Mouse (Mus musculus): Measurements from ENCODE around the gene Slain2. TPM values are rescaled to one million over a fixed set of nuclear protein-coding genes. Genes with fewer than 3 reads are reported as not detected.

Slain2 gene
- polyA plus RNA-seq, 1 experiment from 2014 or later = 26.7 TPM

DNA sequence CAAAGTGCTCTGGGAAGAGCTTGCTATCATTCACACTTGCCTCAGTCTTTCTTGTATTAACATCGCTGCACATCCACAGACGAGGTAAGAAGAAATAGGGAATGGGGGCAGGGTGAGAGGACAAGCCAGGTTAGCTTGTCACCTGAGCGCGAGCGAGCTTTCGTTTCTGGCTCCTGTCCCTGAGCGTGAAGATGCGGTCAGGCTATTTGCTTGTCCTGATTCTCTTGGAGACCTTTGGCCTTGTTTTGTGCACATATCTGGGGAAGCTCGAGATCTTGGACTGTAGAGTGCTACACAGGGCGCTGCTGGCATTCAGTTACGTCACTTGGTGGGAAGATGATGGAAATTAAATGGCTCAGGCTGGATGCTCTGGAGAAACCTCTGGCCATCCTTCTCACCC, 18.8 kb upstream of the Slain2 start:
- DNase-seq (ENCODE audit: low spot score) (no peak), ATAC-seq (replicated peaks; ENCODE audit: insufficient number of reproducible peaks, low FRiP score, low TSS enrichment, low read depth) (no peak)
- Histone ChIP-seq H3K27me3 (ENCODE audit: control insufficient read depth, insufficient read depth, low read length) (no peaks in the 10 kb centered on the region), H3K27ac (replicated peaks; ENCODE audit: low read depth, low read length) (no peak overlapping the region), H3K9me3 (replicated peaks; ENCODE audit: control insufficient read depth, low read length) (no peaks in the 10 kb centered on the region), H3K9ac (replicated peaks; ENCODE audit: low read length) (no peak overlapping the region), H3K4me1 (ENCODE audit: control insufficient read depth, insufficient read depth, low read length) (no peaks in the 10 kb centered on the region), H3K4me2 (ENCODE audit: low read depth, low read length) (no peak overlapping the region), H3K36me3 (replicated peaks; ENCODE audit: control insufficient read depth, insufficient read depth, low read depth, low read length) (no peaks in the 10 kb centered on the region), H3K4me3 (ENCODE audit: low read depth, low read length) (no peak overlapping the region)
- 94% methylated on average over 11 of the region's 11 CpGs for WGBS

DNA sequence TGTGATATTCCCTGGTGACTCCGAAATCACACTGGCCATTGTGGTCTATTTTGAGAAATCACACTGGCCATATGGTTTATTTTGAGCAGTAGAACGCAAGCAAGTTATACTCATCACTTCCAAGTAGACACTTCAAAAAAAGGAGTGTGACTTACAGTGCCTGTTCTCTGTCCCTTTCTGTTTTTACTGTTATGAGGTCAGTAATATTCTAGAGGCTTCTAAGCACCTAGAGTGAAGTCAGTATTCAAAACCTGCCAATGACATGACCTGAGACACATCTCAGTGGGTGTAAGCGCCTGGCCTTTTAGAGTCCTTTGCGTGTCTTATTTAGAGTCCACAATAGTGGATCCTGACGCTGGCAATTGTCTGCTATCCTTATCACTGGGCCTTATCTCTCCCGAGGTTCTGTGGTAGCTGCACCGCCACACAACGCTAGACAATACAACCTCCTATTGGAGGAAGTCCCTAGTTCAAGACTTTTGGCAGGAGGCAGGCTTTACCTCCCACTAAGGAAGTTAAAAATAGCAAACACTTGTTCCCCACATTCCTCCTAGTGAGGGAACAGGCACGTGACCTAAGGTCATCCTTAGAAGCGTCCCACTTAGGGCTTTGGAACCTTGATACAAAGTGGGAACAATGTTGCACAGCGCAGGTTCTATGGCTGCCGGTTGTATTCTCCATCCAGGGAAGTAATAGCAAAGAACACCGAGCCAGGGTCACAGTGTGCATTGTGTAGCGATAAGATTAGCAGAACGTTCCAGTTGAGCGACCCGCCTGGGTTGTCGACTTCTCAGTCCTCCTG, 17.4 kb upstream of the Slain2 start:
- no peaks in the 10 kb centered on the region for H3K36me3 ChIP-seq (replicated peaks; ENCODE audit: control insufficient read depth, insufficient read depth, low read depth, low read length)
- no peaks in the 10 kb centered on the region for H3K9me3 ChIP-seq (replicated peaks; ENCODE audit: control insufficient read depth, low read length)
- no peak overlapping the region for H3K9ac ChIP-seq (replicated peaks; ENCODE audit: low read length)
- H3K27ac ChIP-seq (replicated peaks; ENCODE audit: low read depth, low read length) = no peak overlapping the region
- no peak overlapping the region for H3K4me3 ChIP-seq (ENCODE audit: low read depth, low read length)
- no peaks in the 10 kb centered on the region for H3K4me1 ChIP-seq (ENCODE audit: control insufficient read depth, insufficient read depth, low read length)
- no peaks in the 10 kb centered on the region for H3K27me3 ChIP-seq (ENCODE audit: control insufficient read depth, insufficient read depth, low read length)
- ATAC-seq (replicated peaks; ENCODE audit: insufficient number of reproducible peaks, low FRiP score, low TSS enrichment, low read depth) (no peak), DNase-seq (ENCODE audit: low spot score) (no peak)
- 75% methylated on average over 18 of the region's 18 CpGs for WGBS
- H3K4me2 ChIP-seq (ENCODE audit: low read depth, low read length) = no peak overlapping the region

- Histone ChIP-seq H3K9me3 (replicated peaks; ENCODE audit: control insufficient read depth, low read length) (no peaks in the 10 kb centered on the region), H3K4me1 (ENCODE audit: control insufficient read depth, insufficient read depth, low read length) (no peaks in the 10 kb centered on the region), H3K4me3 (ENCODE audit: low read depth, low read length) (no peak overlapping the region), H3K9ac (replicated peaks; ENCODE audit: low read length) (no peak overlapping the region), H3K4me2 (ENCODE audit: low read depth, low read length) (no peak overlapping the region), H3K27ac (replicated peaks; ENCODE audit: low read depth, low read length) (no peak overlapping the region), H3K36me3 (replicated peaks; ENCODE audit: control insufficient read depth, insufficient read depth, low read depth, low read length) (no peaks in the 10 kb centered on the region), H3K27me3 (ENCODE audit: control insufficient read depth, insufficient read depth, low read length) (no peaks in the 10 kb centered on the region)
- 48% methylated on average over 6 of the region's 6 CpGs for WGBS
- ATAC-seq (replicated peaks; ENCODE audit: insufficient number of reproducible peaks, low FRiP score, low TSS enrichment, low read depth) (no peak), DNase-seq (ENCODE audit: low spot score) (no peak)
Measured at GRCm38 (mm10) chr5:72897998-72898397, 16.1 kb upstream of the Slain2 start.

DNA sequence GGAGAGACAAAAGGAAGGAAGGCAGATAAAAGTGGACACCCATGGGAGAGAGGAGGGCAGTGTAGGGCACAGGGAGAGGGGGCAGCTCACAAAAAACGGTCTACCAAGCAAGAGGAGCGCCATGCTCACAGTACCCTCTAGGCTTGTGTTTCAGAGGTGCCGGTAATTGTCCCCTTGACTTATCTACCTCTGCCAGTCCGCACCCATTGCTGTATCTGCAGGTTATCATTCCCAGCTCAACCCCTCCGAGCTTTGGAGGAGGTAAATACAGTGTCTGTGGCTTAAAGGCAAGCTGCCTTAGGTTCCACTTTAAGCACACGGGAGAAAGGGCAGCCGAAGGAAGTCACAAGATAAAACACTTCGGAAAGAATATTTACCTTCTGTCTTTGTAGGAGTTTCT, 14.8 kb upstream of the Slain2 start:
- DNase-seq (ENCODE audit: low spot score) = no peak
- H3K27ac ChIP-seq (replicated peaks; ENCODE audit: low read depth, low read length) = no peak overlapping the region
- no peaks in the 10 kb centered on the region for H3K4me1 ChIP-seq (ENCODE audit: control insufficient read depth, insufficient read depth, low read length)
- ATAC-seq (replicated peaks; ENCODE audit: insufficient number of reproducible peaks, low FRiP score, low TSS enrichment, low read depth) = no peak
- H3K36me3 ChIP-seq (replicated peaks; ENCODE audit: control insufficient read depth, insufficient read depth, low read depth, low read length) = no peaks in the 10 kb centered on the region
- WGBS = 90% methylated on average over 8 of the region's 8 CpGs
- no peak overlapping the region for H3K4me2 ChIP-seq (ENCODE audit: low read depth, low read length)
- no peak overlapping the region for H3K9ac ChIP-seq (replicated peaks; ENCODE audit: low read length)
- no peak overlapping the region for H3K4me3 ChIP-seq (ENCODE audit: low read depth, low read length)
- H3K9me3 ChIP-seq (replicated peaks; ENCODE audit: control insufficient read depth, low read length) = no peaks in the 10 kb centered on the region
- no peaks in the 10 kb centered on the region for H3K27me3 ChIP-seq (ENCODE audit: control insufficient read depth, insufficient read depth, low read length)

DNA sequence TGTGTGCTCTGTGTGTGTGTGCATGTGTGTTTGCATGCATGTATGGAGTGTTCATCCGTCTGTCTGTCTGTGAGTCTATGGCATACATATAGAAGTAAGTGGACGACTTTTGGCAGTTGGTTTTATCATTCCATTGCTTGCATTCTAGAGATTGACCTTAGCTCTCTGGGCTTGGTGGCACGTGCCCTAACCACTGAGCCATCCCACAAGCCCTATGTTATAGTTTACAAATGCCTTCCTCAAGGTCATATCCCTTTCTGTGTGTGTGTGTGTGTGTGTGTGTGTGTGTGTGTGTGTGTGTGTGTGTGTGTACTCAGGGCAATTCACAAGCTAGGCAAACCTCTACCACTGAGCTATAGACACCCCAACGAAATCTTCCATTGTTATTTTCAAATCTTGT, 12.2 kb upstream of the Slain2 start:
- Histone ChIP-seq H3K36me3 (replicated peaks; ENCODE audit: control insufficient read depth, insufficient read depth, low read depth, low read length) (no peaks in the 10 kb centered on the region), H3K4me2 (ENCODE audit: low read depth, low read length) (no peak overlapping the region), H3K27ac (replicated peaks; ENCODE audit: low read depth, low read length) (no peak overlapping the region), H3K9me3 (replicated peaks; ENCODE audit: control insufficient read depth, low read length) (no peaks in the 10 kb centered on the region), H3K9ac (replicated peaks; ENCODE audit: low read length) (no peak overlapping the region), H3K4me1 (ENCODE audit: control insufficient read depth, insufficient read depth, low read length) (no peaks in the 10 kb centered on the region), H3K4me3 (ENCODE audit: low read depth, low read length) (no peak overlapping the region), H3K27me3 (ENCODE audit: control insufficient read depth, insufficient read depth, low read length) (no peaks in the 10 kb centered on the region)
- ATAC-seq (replicated peaks; ENCODE audit: insufficient number of reproducible peaks, low FRiP score, low TSS enrichment, low read depth) = no peak
- DNase-seq (ENCODE audit: low spot score) = no peak
- 86% methylated on average over 4 of the region's 4 CpGs for WGBS

- H3K4me2 ChIP-seq (ENCODE audit: low read depth, low read length) = no peak overlapping the region
- no peak for DNase-seq (ENCODE audit: low spot score)
- 75% methylated on average over 3 of the region's 3 CpGs for WGBS
Measured at GRCm38 (mm10) chr5:72902312-72902711, 11.8 kb upstream of the Slain2 start.

GRCm38 (mm10) chr5:72902876-72903516, 11.1 kb upstream of the Slain2 start:
- no peak for DNase-seq (ENCODE audit: low spot score)
- Histone ChIP-seq H3K4me1 (ENCODE audit: control insufficient read depth, insufficient read depth, low read length) (no peaks in the 10 kb centered on the region), H3K9ac (replicated peaks; ENCODE audit: low read length) (no peak overlapping the region), H3K27ac (replicated peaks; ENCODE audit: low read depth, low read length) (no peak overlapping the region), H3K9me3 (replicated peaks; ENCODE audit: control insufficient read depth, low read length) (no peaks in the 10 kb centered on the region), H3K4me2 (ENCODE audit: low read depth, low read length) (no peak overlapping the region), H3K27me3 (ENCODE audit: control insufficient read depth, insufficient read depth, low read length) (no peaks in the 10 kb centered on the region), H3K36me3 (replicated peaks; ENCODE audit: control insufficient read depth, insufficient read depth, low read depth, low read length) (no peaks in the 10 kb centered on the region), H3K4me3 (ENCODE audit: low read depth, low read length) (no peak overlapping the region)
- no peak for ATAC-seq (replicated peaks; ENCODE audit: insufficient number of reproducible peaks, low FRiP score, low TSS enrichment, low read depth)
- WGBS = 89% methylated on average over 3 of the region's 3 CpGs

More at GRCm38 (mm10) chr5:72902312-72902711, 11.8 kb upstream of the Slain2 start:
- H3K4me1 ChIP-seq (ENCODE audit: control insufficient read depth, insufficient read depth, low read length) = no peaks in the 10 kb centered on the region
- H3K27ac ChIP-seq (replicated peaks; ENCODE audit: low read depth, low read length) = no peak overlapping the region
- H3K27me3 ChIP-seq (ENCODE audit: control insufficient read depth, insufficient read depth, low read length) = no peaks in the 10 kb centered on the region
- no peak overlapping the region for H3K4me3 ChIP-seq (ENCODE audit: low read depth, low read length)
- H3K9ac ChIP-seq (replicated peaks; ENCODE audit: low read length) = no peak overlapping the region
- ATAC-seq (replicated peaks; ENCODE audit: insufficient number of reproducible peaks, low FRiP score, low TSS enrichment, low read depth) = no peak
- H3K36me3 ChIP-seq (replicated peaks; ENCODE audit: control insufficient read depth, insufficient read depth, low read depth, low read length) = no peaks in the 10 kb centered on the region
- no peaks in the 10 kb centered on the region for H3K9me3 ChIP-seq (replicated peaks; ENCODE audit: control insufficient read depth, low read length)

Measured in embryonic facial prominence, embryonic 11.5 days (tissue).